Mouse (Mus musculus) heart, embryonic 15.5 days (tissue): Measurements from ENCODE around the gene Sh3yl1. TPM values are rescaled to one million over a fixed set of nuclear protein-coding genes. Genes with fewer than 3 reads are reported as not detected.

Source experiments
- ATAC-seq: fragments of 200-750 bp; cut with Nextera tagmentation; replicated peaks from 2 replicates; pipeline ENCODE4 v1.8.0; 2017; ENCODE audit warnings: low read depth, moderate TSS enrichment; ENCODE audit not compliant: insufficient number of reproducible peaks, insufficient read depth, low FRiP score
- H3K27ac ChIP-seq: fragments of 300-500 bp; sonication (generic); 2 replicates; pipeline ENCODE4 v1.5.1; 2015; ENCODE audit warnings: mild to moderate bottlenecking, inconsistent platforms
- H3K27me3 ChIP-seq: fragments of 300-500 bp; sonication (generic); 2 replicates; pipeline ENCODE4 v1.6.1; 2015; ENCODE audit warnings: inconsistent platforms
- H3K36me3 ChIP-seq: fragments of 300-500 bp; sonication (generic); 2 replicates; pipeline ENCODE4 v1.6.1; 2015; ENCODE audit warnings: mild to moderate bottlenecking, inconsistent platforms
- H3K4me1 ChIP-seq: fragments of 300-500 bp; sonication (generic); replicated peaks from 2 replicates; pipeline ENCODE4 v1.6.1; 2015; ENCODE audit warnings: inconsistent platforms
- H3K4me2 ChIP-seq: fragments of 300-500 bp; sonication (generic); 2 replicates; pipeline ENCODE4 v1.6.1; 2015; ENCODE audit warnings: inconsistent platforms, mild to moderate bottlenecking, moderate library complexity
- H3K4me3 ChIP-seq: fragments of 300-500 bp; sonication (generic); 2 replicates; pipeline ENCODE4 v1.5.1; 2015; ENCODE audit warnings: mild to moderate bottlenecking, inconsistent platforms
- H3K9ac ChIP-seq: fragments of 300-500 bp; sonication (generic); 2 replicates; pipeline ENCODE4 v1.6.1; 2015; ENCODE audit warnings: mild to moderate bottlenecking, inconsistent platforms
- H3K9me3 ChIP-seq: fragments of 300-500 bp; sonication (generic); replicated peaks from 2 replicates; pipeline ENCODE4 v1.6.1; 2016; ENCODE audit warnings: inconsistent platforms
- WGBS: fragments of 180-500 bp; shearing (Covaris S2); methylation state at CpG from one replicate; pipeline ENCODE4 v1.1.7; 2015; ENCODE audit warnings: mixed read lengths; 5-methylcytosine and 5-hydroxymethylcytosine counted together
- polyA plus RNA-seq: library from polyadenylated mRNA; unstranded; fragments of >200 nt; fragmentation: Nextera tagmentation; extraction: Ambion mirVana; gene quantifications from 2 replicates; pipeline ENCODE4 v1.2.1, GENCODE M21; 2015

Sh3yl1 gene
- polyA plus RNA-seq, 1 experiment from 2014 or later: 5.2 TPM

GRCm38 (mm10) chr12:30970700-30971099 lies 59.2 kb downstream of the Sh3yl1 start:
- Histone ChIP-seq H3K36me3 (no peaks in the 10 kb centered on the region), H3K9me3 (no peaks in the 10 kb centered on the region; the same call in none of the 2 replicates), H3K4me3 (no peak overlapping the region), H3K27ac (no peak overlapping the region), H3K9ac (no peak overlapping the region), H3K4me1 (no peaks in the 10 kb centered on the region), H3K4me2 (no peak overlapping the region), H3K27me3 (no peaks in the 10 kb centered on the region)
- WGBS: 60% methylated on average over 2 of the region's 2 CpGs
- ATAC-seq: no peak

- no peak overlapping the region for H3K27ac ChIP-seq
- no peaks in the 10 kb centered on the region for H3K9me3 ChIP-seq
- no peaks in the 10 kb centered on the region for H3K4me1 ChIP-seq
- no peak overlapping the region for H3K4me3 ChIP-seq
- H3K9ac ChIP-seq: no peak overlapping the region
- WGBS: 73% methylated on average over 4 of the region's 4 CpGs
- ATAC-seq: no peak
- no peaks in the 10 kb centered on the region for H3K36me3 ChIP-seq
- H3K27me3 ChIP-seq: no peaks in the 10 kb centered on the region
- no peak overlapping the region for H3K4me2 ChIP-seq
Observed at GRCm38 (mm10) chr12:31003795-31004194, 92.3 kb downstream of the Sh3yl1 start.

GRCm38 (mm10) chr12:31005010-31005409 lies 93.5 kb downstream of the Sh3yl1 start:
- no peak overlapping the region for H3K4me3 ChIP-seq
- no peak for ATAC-seq
- no peak overlapping the region for H3K9ac ChIP-seq
- H3K4me2 ChIP-seq: no peak overlapping the region
- no peaks in the 10 kb centered on the region for H3K36me3 ChIP-seq
- WGBS: 22% methylated on average over 3 of the region's 3 CpGs
- H3K27me3 ChIP-seq: no peaks in the 10 kb centered on the region
- H3K4me1 ChIP-seq: no peaks in the 10 kb centered on the region
- no peaks in the 10 kb centered on the region for H3K9me3 ChIP-seq
- H3K27ac ChIP-seq: no peak overlapping the region

DNA sequence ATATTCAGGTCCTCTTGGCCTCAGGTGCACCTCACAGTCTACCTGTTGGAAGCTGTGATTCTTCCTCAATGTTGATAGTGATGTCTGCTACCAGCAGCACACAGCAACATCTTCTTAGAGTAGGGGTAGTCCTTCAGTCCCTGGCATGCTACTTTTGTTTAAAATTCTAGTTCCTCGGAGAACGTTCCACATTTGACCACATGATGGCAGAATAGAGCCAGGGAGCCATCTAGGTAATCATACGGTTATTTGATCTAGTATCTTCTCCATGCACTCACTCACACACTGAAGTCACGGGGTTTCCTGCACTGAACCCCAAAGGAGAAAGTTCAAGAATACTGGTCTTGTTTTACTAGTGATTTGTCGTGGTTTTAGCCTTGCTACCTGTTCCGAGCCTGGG lies 96.7 kb downstream of the Sh3yl1 start:
- H3K4me3 ChIP-seq: no peak overlapping the region
- ATAC-seq: no peak
- H3K4me1 ChIP-seq: 0 out of 2 replicates have a peak, but pooled peaks cover 2% of the 10 kb centered on the region
- H3K4me2 ChIP-seq: no peak overlapping the region
- no peak overlapping the region for H3K27ac ChIP-seq
- H3K36me3 ChIP-seq: no peaks in the 10 kb centered on the region
- no peaks in the 10 kb centered on the region for H3K27me3 ChIP-seq
- no peaks in the 10 kb centered on the region for H3K9me3 ChIP-seq
- 21% methylated on average over 6 of the region's 6 CpGs for WGBS
- H3K9ac ChIP-seq: no peak overlapping the region

Other genes with a start within 250 kb of the Sh3yl1 start
- 0.13 and 0.28 TPM in 2 replicates for gene Alkal2, start 27.3 kb upstream of the Sh3yl1 start, polyA plus RNA-seq
- 88.4 and 94.1 TPM in 2 replicates for gene Acp1, start 79 bp upstream of the Sh3yl1 start, polyA plus RNA-seq
- gene Fam110c, start 162.2 kb downstream of the Sh3yl1 start, polyA plus RNA-seq: 3.1 and 3.4 TPM in 2 replicates